Mouse (Mus musculus) layer of hippocampus, adult 8-10 months (tissue): ENCODE data around the gene Kpna4. TPM values are rescaled to one million over a fixed set of nuclear protein-coding genes. Genes with fewer than 3 reads are reported as not detected.

Source experiments
- DNase-seq, 2 experiments: peaks; one replicate each; pipeline ENCODE4 v3.0.0; 2022; ENCODE audit warnings: low spot score in 2 of 2
- total RNA-seq, 4 experiments: library from RNA; stranded (reverse); gene quantifications; 2 replicates each; pipeline ENCODE4 v1.2.4; 2022

Gene Kpna4
- 10 to 100 TPM; 68.1 to 94.4 (median 81.2) TPM for total RNA-seq

DNA sequence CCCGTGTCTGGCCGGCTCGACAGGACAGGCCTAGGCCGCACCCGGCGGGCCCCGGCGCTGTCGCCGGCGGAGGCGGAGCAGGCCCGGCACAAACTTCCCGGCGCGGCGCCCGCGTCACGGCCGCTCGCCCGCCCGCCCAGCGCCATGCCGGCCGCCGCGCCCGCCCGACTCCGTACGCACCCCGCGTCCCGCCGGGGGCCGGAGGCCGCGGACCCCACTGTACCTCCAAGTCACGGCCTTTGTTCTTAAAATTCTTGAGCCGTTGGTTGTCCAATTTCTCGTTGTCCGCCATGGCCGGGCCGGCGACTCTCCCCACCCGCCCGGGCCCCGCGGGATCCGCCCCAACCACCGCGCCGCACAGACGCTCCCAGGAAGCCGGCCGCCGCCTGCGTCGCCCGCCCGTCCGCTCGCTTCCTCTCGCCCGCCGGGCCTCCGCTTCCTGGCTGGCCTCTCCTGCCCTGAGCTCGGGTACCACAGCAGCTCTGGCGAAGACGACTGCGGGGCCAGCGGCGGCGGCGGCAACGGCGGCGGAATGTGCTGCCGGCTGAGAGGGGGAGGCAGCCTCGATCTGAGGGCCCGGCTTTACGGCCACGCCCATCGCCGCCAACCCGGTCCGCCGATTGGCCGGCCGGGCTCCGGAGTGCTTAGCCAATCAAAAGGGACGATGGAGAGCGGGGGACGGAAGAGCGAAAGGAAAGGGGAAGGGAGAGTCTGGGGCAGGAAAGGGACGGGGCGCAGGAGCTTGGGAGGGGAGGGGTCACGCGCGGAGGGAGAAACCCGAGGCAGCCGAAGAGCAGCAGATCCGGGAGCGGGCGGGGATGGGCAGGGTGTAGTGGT is at the start of gene Kpna4:
Gene Kpna4 (minus strand): TSS at position 605 of the 837 bp plus-strand sequence.
- DNase-seq: peak; percentile 90 to 91

DNA sequence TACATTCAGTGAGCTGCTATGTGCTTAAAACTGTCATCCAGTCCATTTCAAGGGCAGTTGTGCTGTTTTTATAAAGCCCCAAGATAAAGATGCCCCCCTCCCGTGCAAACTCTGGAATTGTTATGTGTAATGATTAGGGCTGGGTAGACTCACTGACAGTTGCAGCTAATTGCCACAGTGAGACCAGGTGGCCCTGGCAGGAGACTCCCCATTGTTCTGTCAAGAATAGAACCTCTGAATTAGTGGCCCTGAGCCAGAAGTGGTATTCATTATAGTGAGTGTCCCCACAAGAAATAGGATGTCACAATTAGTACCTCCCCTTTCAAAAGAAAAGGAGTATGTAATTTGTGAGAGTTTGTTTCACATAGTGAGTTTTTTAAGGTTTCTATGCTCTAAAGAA is 48.3 kb upstream of the Kpna4 start:
- no peak for DNase-seq

DNA sequence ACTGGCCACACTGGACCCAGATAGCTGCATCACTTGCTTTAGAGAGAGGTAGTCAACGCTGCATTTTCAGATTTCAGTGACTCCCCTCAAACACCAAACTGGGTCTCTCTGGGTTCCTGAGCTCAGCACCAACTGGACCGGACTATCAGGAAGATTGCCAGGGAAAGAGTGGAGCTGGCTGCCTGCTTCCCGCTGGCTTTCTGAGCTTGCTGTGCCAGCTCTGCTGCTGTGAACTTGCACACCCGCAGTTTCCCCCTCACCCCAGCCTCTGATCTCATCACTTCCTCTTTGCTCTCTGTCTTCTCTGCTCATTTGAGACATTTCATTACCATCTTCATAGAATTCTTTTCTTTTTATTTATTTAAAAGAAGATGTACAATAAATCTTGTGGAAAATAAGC is 44.2 kb upstream of the Kpna4 start:
- no peak for DNase-seq

DNA sequence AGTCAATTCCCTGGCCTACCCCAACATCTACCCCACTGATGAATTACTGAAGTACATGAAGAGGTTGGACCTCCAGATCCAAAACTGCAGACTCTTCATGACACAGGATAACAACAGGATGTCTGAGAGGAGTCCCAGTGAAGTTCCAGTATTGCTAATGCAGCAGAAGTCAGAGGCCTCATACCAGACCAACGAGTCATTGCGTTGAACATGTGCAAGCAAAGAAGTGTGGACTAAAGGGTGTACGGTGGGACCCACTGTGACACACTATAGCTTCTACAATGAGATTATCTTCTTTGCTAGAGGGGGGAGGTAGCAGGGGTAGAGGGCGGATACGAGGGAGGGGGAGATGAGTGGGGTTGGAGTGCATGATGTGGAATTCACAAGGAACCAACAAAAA is 42.9 kb upstream of the Kpna4 start:
- DNase-seq: no peak

DNA sequence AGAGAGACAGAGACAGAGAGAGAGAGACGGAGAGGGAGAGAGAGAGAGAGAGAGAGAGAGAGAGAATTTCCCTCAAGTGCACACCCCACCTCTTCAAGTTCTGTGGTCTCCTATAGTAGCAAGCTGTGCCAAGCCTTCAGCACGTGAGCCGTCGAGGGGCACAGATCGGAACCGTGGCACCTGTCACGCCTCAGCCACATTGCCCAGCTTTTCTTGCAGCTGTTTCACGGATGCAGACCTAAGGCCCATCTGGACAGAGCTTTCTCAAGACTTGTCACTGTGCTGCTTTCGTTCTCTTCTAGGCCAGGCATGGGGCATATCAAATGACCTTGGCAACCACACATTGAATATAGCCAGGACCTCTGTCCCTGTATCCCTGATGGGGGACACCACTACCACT is 41.8 kb upstream of the Kpna4 start:
- DNase-seq: no peak

DNA sequence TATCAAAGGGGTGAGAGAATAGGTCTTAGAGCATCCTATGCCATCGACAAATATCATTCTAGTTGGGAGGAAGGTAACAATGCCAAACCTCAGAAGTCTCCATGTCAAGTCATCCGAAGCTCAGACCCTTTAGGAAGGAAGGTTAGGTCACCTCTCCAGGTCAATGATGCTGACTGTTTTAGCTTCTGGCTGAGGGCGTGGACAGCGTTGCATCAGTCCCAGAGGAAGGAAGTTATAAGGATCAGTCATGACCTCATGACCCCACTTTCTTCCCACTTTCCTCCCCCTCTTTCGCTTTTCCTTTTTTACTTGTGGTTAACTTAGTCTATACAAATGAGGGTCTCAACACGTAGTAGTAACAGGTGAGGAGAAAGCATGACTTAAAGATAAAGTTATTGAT is 36.1 kb upstream of the Kpna4 start:
- no peak for DNase-seq

DNA sequence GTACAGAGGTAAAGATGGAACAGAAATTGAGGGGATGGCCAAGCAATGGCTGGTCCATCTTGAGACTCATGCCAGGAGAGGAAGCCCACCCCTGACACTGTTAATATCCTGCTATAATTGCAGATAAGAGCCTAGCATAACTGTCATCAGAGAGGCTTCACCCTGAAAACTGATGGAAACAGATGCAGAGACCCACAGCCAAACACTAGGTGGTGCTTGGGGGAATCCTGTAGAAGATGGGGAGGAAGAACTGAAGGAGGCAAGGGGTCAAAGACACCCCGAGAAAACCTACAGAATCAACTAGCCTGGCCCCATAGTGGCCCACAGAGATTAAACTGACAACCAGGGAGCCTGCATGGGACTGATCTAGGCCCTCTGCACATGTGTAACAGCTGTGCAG is 33.5 kb upstream of the Kpna4 start:
- DNase-seq: no peak

DNA sequence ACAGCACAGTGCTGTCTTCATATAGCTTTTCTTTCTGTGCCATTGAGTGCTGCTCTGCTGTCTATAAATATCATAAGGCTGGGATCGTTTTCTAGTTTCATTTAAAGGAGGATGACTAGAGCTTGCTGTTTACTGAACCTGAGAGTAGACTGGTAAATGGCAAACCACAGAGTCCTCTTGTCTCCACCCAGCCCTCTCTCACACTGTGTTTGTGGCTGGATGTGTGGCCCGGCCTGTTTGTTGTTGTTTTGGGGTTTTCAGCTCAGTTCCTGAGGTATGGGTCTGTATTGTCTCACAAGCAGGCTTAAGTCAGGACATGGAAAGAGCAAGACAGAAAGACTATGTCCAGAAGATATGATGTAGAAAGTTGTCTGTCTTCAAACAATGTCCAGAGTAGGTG is 32.6 kb upstream of the Kpna4 start:
- no peak for DNase-seq

DNA sequence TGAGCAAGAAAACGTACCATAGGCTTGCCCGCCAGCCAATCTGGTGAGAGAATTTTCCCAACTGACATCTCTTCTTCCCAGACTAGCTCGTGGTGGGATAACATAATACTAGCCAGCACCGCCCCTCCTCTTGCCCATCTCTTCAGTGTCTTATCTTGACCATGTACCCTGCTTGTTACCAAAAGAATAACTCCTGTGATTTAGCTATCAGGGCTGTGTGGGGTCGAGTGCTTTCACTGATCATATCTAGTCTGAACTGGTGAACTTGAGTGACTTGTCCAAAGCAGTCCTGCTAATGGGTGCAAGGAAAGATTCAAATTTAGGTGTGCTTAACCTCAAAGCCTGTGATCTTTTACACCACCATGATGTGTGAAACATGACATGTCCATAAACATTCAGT is 31.0 kb upstream of the Kpna4 start:
- DNase-seq: no peak

DNA sequence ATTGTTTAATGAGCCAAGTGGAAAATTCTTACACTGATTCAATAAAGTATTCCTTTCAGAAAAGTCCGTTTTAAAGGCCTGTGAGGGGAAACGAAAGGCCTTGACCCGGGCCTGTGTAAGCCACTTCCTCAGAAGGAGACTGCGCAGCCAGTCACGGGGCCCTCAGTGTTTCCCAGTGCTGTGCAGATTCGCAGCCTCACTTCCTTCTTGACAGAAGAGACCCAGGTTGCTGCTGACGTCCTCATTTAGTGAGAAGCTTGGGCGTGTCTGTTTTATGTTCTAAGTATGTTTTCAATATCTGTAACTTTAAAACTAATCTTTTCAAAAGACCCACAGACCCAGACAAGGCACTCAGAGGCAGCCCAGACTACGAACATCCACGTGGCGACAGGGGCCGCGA is 29.6 kb upstream of the Kpna4 start:
- no peak for DNase-seq

DNA sequence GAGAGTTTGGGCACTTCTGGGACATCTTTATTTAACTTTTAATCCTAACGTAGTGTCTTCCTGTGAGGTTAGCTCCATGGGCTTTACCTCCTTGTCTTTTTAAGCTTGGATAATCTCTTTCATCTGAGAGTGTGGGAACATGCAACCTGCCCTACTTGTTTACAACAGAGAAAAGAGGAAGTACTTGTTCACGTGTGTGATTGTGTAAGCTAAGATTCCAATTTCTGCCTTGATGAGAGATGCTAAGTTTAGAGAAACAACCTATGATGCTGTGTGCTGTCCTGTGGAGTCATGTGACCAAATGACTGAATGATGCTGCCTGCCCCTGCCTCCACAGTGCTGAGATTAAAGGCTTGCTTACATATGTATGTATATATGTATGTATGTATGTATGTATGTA is 27.8 kb upstream of the Kpna4 start:
- no peak for DNase-seq

DNA sequence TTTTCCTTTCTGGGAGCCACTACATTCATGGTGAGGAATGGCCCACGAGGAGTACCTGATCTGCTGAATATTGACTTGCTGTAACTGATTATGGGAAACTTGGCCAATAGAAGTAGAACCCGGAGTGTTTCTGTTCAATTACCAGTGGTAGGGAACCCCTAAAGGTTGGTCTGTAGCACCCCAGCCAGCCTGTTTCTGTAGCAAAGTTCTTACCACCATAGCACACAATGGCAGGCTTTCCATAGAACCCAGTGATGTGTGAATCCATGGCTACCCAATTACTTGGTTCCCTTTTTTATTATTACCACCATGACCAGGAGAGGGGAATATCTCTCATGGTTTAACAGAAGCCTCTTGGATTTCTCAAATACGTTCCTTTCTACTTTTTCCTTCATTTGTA is 24.0 kb upstream of the Kpna4 start:
- DNase-seq: no peak

DNA sequence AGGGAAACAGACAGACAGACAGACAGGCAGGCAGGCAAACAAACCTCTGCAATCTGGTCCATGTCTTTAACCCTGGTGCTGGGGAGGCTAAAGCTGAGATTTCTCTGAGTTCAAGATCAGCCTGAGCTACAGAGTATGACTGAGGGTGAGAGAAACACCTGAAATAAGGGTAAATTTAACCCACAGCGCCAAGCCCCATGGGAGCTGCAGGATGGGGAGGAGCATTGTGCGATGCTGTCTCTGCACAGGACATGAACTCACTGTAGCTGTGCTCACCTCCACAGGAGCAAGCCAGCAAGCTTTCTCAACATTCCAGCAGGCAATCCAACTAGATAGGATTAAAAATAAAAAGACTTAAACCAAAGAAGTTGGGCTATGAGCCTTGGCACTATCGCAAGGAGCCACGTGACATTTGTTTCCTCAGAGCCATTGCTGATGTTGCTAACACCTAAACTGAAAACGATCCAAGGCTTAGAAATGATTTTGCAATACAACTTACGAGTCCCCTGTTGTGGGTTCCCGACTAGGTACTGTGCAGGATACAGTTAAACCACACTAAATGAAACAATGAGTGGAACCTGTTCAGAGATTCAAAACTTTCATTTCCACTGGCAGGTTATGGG is 15.6 kb upstream of the Kpna4 start:
- DNase-seq: no peak

DNA sequence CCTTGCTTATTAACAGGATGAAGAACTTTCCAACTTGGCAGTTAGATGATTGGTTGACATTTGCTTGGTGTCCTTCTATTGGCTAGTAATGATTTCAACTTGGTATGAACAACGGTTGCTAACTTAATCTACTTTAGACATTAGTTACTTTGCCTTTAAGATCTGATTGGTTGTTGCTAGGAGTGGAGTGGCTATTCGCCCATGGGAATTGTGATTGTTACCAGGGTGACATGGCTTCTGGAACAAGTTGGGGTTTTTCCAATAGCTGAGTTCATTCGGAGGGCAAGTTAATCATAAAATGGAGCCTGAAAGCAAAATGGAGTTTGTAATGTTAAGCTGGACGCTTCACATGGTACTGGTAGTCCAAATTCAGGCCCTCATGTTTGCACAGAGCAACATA is 13.9 kb upstream of the Kpna4 start:
- DNase-seq: no peak

DNA sequence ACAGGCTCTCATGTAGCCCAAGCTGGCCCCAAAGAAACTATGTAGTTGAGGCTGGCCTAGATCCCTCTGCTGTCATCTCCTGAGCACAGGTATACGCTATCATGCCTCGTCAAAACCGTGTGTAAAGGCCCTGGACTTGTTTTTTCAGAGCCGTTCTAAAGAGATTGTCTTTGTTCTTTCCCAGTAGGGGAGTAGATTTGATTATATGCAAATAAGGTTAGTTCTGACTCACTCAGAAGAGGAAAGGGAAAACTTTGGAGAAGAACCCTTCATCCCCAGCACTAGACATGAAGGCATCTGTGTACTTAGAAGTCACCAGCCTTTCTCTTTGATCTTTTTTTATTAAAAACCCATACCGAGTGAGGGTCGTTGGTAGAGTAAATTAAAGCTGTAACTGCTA is 9.1 kb upstream of the Kpna4 start:
- DNase-seq: no peak

DNA sequence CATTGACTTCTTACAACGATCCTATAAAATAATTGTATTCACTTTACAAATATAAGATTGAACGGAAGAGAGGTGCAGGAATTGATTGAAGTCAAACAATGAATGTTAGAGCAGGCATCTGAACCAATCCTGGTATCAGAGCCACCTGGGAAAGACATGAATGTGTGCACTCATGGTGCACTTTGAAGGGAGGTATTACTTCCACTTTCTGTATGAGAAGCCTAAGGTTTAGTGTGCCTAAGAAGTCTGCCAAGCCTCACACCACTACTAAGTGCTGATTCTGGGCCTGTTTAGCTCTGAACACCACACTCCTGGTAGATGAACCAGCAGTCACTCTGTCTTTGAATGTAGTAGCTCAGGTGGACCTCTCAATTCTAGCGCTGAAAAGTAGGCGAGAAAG is 4.1 kb upstream of the Kpna4 start:
- no peak for DNase-seq

DNA sequence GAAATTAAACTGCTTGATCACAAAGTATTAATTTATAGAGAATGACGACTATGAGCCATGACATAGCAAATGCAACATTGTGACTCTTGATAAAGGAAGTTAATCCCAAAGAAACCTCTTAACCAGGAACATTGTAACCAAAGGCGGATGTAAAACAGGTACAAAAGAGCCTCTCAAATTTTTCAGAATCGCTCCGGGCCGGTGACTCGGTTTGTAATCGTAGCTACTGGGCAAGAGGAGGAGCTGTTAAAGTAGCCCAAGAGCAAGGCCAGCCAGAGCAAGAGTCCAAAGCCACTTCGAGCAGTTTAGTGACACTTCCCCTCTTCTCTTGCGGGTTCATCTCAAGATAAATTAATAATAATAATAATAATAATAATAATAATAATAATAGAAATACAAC is 780 bp upstream of the Kpna4 start:
- DNase-seq: no peak

DNA sequence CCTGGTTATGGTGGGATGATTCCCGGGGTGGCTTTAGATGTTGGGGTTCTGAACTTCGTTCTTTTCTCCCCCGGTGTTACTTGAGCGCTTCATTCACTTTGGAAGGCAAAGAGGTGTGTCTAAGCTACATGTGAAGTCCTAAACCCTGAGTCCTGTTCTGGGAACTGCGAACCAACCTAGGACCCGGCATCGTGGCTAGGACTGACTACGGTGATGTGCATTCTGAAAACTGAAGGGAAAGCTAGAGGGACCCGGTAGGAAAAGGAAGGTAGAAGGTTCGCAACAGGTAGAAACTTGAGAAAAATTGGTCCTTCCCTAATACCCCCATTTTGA is 399 bp upstream of the Kpna4 start:
- no peak for DNase-seq

DNA sequence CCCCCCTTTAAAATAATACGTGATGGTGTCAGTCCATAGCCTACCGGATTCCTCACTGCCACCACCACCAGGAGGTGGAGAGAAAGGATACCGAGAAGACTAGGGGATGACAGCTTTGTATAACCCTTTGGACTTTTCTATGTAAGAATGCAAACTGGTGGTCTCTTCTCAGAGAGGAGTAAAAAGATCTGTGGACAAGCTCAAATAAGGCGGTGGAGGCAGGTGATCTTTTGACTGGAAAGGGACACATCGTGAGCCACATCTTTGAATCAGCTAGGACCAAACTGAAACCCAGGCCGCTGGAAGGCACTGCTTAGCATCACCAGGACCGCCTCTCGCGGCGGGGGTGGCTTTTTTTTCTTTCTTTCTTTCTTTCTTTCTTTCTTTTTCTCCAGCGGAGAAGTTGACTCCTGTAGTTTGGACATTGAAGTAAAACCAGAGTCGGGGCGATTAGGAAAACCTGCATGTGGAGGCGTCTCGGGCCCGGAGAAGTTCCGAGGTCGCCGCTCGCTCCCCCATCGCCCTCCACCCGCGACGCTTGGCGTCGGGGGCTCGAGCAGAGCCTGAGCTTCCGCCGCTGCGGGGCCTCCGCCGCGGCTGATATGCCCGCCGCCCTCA is 913 bp downstream of the Kpna4 start:
- DNase-seq: peak in 1 of 2 experiments; percentile 21

DNA sequence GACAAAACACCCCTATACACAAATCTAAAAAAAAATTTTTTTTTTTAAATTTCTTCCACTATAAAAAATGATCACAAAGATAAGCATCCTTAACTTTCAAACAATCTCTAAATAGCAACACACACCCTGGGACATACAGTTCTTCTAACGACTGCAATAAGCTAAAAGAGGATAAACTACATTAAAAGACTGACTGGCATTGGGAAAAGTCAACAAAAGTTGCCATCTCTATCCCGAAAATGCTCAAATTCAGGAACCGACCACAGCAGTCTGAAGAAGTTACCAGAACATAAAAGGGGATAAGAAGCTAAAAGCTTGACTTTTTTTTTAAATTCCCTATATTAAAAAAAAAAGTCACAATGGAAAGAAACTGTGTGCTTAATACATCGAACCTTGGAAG is 1.5 kb downstream of the Kpna4 start:
- no peak for DNase-seq

DNA sequence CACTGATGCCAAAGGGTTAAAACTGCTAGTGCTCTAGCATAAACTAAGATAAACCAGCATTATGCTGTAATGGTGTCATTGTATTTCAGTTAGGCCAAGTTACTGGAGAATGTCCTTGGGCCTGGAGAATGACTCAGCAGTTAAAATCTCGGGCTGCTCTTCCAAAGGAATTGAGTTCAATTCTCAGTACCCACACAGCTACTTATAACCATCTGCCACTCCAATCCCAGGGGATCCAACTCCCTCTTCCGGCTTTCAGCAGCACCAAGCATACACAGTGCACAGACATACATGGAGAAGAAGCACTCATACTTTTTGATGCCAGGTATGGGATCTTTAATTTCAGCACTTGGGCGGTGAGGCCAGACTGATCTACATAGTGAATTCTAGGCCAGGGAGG is 8.1 kb downstream of the Kpna4 start:
- DNase-seq: no peak

DNA sequence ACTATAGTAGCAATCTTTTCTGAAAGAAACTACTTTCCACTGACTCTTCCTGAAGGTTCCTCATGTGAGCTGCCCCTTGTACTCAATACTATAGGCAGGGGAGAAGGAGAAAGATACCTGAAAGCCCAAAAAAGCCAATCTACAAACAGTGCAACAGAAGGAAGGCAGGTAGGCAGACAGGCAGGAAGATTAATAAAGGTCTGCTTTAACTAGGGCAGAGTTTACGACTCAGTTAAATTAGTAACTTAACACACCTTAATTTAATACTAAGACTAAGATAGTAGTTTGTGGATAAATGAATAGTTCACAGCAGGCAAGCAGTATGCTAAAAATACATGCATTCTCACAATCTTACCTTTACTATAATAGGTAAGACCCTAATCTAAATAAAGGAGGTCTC is 12.2 kb downstream of the Kpna4 start:
- no peak for DNase-seq

DNA sequence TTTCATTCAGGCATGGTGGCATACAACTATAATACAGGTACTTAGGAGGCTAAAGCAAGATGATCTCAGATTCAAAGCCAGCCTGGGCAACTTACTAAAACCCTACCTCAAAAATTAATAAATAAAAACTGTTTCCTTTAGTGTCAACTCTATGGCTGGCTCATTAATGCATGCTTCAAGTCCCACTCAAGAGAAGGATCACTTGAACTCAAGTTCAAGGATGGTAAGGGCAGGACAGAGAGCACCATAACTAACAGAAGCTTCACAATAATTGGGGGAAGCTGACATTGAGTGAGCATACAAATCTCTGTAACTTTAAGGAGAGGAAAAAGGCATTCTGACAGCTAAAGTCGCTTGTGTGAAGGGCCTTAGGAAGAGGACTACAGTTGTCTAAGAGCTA is 13.0 kb downstream of the Kpna4 start:
- DNase-seq: no peak
